5 mouse cellular contexts compared by ENCODE assay signal in genomic region chr3:148759500-148759899, GRCm38 (mm10).
"Had no signal": no experiment of that assay in that cellular context is flagged by ENCODE, and none has a peak within 500 bp of the region (broad histone marks: within the 10 kb centered on the region; RNA-seq: fewer than 3 reads in every experiment).

No protein-coding gene starts in this region.

- DNase-seq: kidney, adult 8-10 months; kidney, postnatal 25 days; liver, embryonic 13.5 days; liver, postnatal 0 days; thymus, postnatal 36 days had no signal
